Mouse (Mus musculus) lung, postnatal 36 days (tissue): ENCODE measurements around the gene Mogs.

Experiments used
- DNase-seq: peaks from one replicate; pipeline ENCODE4 v3.0.0; 2022; ENCODE audit warnings: mixed read lengths

Gene Mogs

GRCm38 (mm10) chr6:83115011-83115671 lies at the start of gene Mogs:
Gene Mogs, plus strand, starts transcription at chr6:83115496.
- DNase-seq: peak; percentile 96

GRCm38 (mm10) chr6:83065995-83066394 lies 49.3 kb upstream of the Mogs start:
- DNase-seq: no peak

GRCm38 (mm10) chr6:83066441-83066840 lies 48.9 kb upstream of the Mogs start:
- no peak for DNase-seq

GRCm38 (mm10) chr6:83068221-83068620 lies 47.1 kb upstream of the Mogs start:
- DNase-seq: no peak

- no peak for DNase-seq
Observed at GRCm38 (mm10) chr6:83068706-83069487, 46.4 kb upstream of the Mogs start.

- no peak for DNase-seq
Observed at GRCm38 (mm10) chr6:83069488-83070246, 45.6 kb upstream of the Mogs start.

- no peak for DNase-seq
Observed at GRCm38 (mm10) chr6:83070247-83070310, 45.2 kb upstream of the Mogs start, which contains the start of gene Tlx2. Gene Tlx2, minus strand, starts transcription at chr6:83070293.

GRCm38 (mm10) chr6:83070311-83071219 lies 44.7 kb upstream of the Mogs start:
- DNase-seq: no peak

- no peak for DNase-seq
Observed at GRCm38 (mm10) chr6:83071220-83071619, 44.1 kb upstream of the Mogs start.

- DNase-seq: peak; percentile 38
Observed at GRCm38 (mm10) chr6:83074979-83075378, 40.3 kb upstream of the Mogs start.

GRCm38 (mm10) chr6:83077630-83078323 lies 37.5 kb upstream of the Mogs start, which contains the start of gene Pcgf1:
Gene Pcgf1, plus strand, starts transcription at chr6:83077869.
- peak; percentile 27 for DNase-seq

- peak; percentile 100 for DNase-seq
Observed at GRCm38 (mm10) chr6:83078324-83078858, 36.9 kb upstream of the Mogs start.

- no peak for DNase-seq
Observed at GRCm38 (mm10) chr6:83080210-83080609, 35.1 kb upstream of the Mogs start.

GRCm38 (mm10) chr6:83083497-83083896 lies 31.8 kb upstream of the Mogs start:
- no peak for DNase-seq

- no peak for DNase-seq
Observed at GRCm38 (mm10) chr6:83084477-83084876, 30.8 kb upstream of the Mogs start.

GRCm38 (mm10) chr6:83086121-83087035 lies 28.9 kb upstream of the Mogs start, which contains the start of gene Lbx2:
Gene Lbx2, plus strand, starts transcription at chr6:83086367.
- DNase-seq: no peak

- peak; percentile 43 for DNase-seq
Observed at GRCm38 (mm10) chr6:83087205-83087925, 27.9 kb upstream of the Mogs start.

GRCm38 (mm10) chr6:83087926-83088260 lies 27.4 kb upstream of the Mogs start:
- DNase-seq: no peak

GRCm38 (mm10) chr6:83092416-83093127 lies 22.7 kb upstream of the Mogs start:
- no peak for DNase-seq

GRCm38 (mm10) chr6:83095968-83096367 lies 19.3 kb upstream of the Mogs start:
- no peak for DNase-seq
